Mouse (Mus musculus) CD4-positive, CD25-positive, alpha-beta regulatory T cell, adult 2 months (primary cell): ENCODE results near the gene Olfr288.

Experiments used
- DNase-seq: peaks from one replicate; pipeline ENCODE4 v3.0.0-alpha.2; 2012; ENCODE audit warnings: low read depth, low spot score

Olfr288 gene

GRCm38 (mm10) chr15:98195442-98195841, at the start of gene Olfr288:
Gene Olfr288, minus strand, starts transcription at chr15:98195542.
- no peak for DNase-seq

DNA sequence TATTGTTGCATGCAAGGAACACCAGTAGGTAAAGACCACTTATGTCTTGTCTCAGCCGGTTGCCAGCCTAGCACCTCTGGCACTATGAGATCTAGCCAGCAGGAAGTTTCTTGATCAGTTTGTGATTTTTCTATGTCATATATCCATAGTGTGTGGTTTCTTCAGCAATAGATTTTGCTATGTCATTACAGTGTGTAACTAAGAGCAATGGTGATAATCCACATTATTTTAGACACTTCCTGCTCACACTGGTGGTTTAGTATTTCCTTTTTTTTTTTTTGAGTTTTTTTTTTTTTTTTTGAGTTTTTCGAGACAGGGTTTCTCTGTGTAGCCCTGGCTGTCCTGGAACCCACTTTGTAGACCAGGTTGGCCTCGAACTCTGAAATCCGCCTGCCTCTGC, 40.1 kb upstream of the Olfr288 start:
- DNase-seq, result no peak

DNA sequence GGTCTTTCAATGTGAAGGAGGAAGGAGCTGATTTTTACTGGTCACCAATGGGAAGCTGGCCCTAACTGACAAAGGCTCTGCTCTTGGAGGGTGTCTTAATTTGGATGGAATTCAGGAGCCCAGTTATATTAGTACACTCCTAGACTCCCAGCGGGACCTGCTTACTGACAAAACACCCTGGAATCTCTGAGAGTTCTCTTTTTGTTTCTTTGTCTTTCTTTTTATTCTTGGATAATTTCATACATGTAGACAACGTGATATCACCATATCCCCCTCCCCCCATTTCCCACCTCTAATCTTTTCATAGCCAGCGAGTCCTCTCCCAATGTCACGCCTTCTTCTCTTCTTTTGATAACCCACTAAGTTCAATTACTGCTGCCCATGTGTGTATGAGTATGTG, 39.0 kb upstream of the Olfr288 start, which contains the start of gene Olfr286:
Olfr286 (minus strand) TSS at position 101 of the 400 bp plus-strand sequence.
- no peak for DNase-seq

GRCm38 (mm10) chr15:98226096-98226495, 30.8 kb upstream of the Olfr288 start:
- no peak for DNase-seq

DNA sequence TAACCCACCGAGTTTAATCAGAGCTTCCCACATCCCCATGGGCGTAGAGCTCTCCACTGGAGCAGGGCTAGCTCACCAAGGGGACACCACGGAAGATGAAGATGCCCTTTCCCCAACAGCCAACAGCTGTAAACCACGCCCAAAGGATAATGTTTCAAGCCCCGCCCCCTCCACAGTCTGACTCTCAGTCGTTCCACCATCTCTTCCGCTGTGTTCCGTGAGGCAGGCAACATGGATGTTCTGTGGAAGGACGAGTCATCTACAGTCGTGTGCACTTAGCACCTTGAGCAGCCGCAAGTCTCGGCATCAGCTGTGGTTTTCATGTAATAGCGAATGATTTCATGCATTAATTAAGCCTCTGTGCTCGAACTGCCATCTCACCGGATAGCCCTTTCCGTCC, 30.3 kb upstream of the Olfr288 start:
- peak; percentile 3 for DNase-seq

- no peak for DNase-seq
Measured at GRCm38 (mm10) chr15:98222377-98222776, 27.0 kb upstream of the Olfr288 start.

- DNase-seq, result no peak
Measured at GRCm38 (mm10) chr15:98220877-98221276, 25.5 kb upstream of the Olfr288 start, which contains the start of the genes Gm44579 and Olfr287. Gene Gm44579, minus strand, starts transcription at chr15:98220977. Gene Olfr287, minus strand, starts transcription at chr15:98221056.

DNA sequence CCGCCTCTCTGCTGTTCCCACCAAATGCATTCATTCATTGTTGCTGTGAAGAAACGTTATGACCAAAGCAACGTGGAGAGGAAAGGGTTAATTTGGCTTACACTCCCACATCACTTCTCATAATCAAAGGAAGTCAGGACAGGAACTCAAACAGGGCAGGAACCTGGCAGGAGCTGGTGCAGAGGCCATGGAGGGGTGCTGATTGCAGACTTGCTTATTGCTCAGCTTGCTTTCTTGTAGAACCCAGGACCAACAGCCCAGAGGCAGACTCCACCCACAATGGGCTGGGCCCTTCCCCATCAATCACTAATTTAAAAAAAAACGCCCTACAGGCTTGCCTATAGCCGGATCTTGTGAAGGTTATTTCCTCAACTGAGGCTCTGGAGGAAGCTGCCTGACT, 18.8 kb upstream of the Olfr288 start:
- no peak for DNase-seq

- no peak for DNase-seq
Measured at GRCm38 (mm10) chr15:98213336-98213870, 18.1 kb upstream of the Olfr288 start.

DNA sequence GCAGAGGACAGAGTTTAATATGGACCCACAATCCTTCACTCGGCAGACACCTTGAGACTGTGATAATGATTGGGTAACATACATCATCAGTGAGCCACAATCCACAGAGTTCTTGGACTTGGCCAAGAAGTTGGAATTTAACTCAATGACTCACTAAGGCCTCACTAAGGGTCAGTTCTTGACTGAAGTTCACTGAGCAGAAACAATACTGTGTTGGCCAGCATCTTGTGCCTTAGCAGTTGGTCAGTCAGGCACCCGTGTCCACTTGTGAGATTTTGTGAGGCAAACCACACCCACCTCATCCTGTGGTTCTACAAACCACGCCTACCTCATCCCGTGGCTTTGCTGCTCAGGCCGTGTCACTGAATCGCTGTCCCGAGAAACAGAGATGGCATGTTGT, 14.3 kb upstream of the Olfr288 start:
- DNase-seq, result no peak

GRCm38 (mm10) chr15:98184456-98184855, 10.9 kb downstream of the Olfr288 start:
- DNase-seq, result no peak

GRCm38 (mm10) chr15:98181856-98182570, 13.3 kb downstream of the Olfr288 start:
- DNase-seq, result no peak

- DNase-seq, result peak; percentile 87
Measured at GRCm38 (mm10) chr15:98181132-98181711, 14.1 kb downstream of the Olfr288 start.

GRCm38 (mm10) chr15:98180567-98181131, 14.7 kb downstream of the Olfr288 start:
- DNase-seq, result no peak

DNA sequence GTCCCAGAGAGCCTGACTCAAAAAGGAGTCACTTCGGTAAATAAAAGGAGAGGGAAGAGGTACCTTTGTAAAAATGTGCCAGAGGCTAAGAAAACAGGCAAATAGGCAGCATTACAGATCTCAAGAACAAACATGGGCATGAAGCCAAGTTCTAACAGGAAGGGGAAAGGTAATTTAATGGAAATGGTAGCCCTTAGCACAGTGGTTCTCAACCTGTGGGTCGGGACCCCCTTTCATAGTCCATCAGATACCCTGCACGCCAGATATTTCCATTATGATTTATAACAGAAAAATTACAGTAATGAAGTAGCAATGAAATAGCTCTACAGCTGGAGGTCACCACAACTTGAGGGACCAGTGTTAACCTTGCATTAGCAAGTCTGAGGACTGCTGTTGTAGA, 18.0 kb downstream of the Olfr288 start:
- DNase-seq, result no peak

GRCm38 (mm10) chr15:98173821-98174220, 21.5 kb downstream of the Olfr288 start:
- DNase-seq, result peak; percentile 66

- DNase-seq, result no peak
Measured at GRCm38 (mm10) chr15:98172113-98172512, 23.2 kb downstream of the Olfr288 start.

- no peak for DNase-seq
Measured at GRCm38 (mm10) chr15:98170917-98171316, 24.4 kb downstream of the Olfr288 start.

GRCm38 (mm10) chr15:98170365-98170764, 25.0 kb downstream of the Olfr288 start:
- peak; percentile 12 for DNase-seq

GRCm38 (mm10) chr15:98168622-98169004, 26.7 kb downstream of the Olfr288 start:
- no peak for DNase-seq

DNA sequence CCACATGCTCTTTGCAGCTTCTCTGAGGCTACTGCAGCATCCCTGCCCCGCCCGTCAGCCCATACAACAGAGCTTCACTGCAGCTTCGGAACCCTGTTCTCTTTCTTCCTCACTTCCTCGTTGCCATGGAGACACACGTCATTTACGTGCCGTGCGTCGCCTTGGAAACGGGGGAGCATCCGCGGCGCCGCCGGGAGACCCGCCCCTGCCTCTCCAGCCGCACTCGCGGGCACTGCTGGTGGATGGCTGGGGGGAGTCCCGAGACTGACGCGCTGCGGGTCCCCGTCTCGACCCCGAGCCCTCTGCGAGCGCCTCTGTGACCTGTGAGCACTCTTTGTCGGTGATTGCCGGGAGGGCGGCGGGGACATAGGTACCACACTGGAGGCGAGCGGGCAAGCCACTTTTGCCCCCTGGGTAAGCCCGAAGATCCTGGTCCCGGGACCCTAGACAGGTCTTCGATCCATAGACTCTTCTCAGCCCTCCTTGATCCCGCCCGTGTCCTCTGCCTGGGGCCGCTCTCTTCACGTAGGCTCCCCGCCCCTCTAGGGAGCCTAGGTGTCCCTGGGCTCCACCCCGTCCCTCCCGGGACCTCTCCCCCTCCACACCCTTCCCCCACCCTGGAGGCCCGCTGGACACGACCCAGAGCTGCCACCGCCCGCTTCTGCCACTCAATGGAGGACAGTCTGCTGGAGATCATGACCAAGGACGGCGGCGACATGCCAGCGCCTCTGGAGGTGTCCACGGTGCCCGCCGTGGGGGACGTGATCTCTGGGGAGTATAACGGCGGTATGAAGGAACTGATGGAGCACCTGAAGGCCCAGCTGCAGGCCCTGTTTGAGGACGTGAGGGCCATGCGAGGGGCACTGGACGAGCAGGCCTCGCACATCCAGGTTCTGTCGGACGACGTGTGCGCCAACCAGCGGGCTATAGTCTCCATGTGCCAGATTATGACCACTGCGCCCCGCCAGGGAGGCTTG, 27.4 kb downstream of the Olfr288 start:
- peak; percentile 94 for DNase-seq
